Mouse (Mus musculus): ENCODE measurements at regions not wholly inside any gene's neighbourhood (a gene's known extent, or its start where the extent isn't known, plus 50 kb on each side); places are given as distances from the start of the nearest gene placed in this dataset.

DNA sequence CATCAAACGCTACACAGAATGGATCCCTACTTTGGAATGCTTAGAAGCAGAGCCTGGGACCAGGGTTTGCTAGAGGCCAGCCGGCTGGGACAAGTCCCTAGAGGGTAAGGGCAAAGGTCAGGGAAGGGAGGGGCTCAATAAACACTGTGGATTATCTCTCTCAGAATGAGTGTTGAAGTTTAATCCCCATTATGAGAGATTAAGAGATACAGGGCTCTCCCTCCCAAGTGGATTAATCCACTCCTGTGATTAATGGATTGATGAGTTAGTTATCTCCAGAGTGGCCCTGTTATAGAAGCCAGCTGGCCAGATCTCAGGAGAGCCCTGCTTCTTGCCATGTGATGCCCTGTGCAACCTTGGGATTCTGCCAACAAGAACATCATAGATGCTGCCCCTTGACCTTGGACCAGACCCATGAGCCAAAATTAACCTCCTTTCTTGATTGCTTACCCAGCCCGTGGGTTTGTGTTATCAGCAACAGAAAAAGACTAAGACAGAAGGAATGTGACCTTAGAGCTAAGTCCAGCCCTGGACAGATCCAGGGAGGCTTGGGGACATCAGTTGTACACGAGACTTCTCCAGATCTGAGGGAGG is 119.6 kb upstream of the Slc22a12 start:
- no peak overlapping the region for H3K9ac ChIP-seq
- WGBS: 23% methylated on average over 4 of the region's 4 CpGs
- no peak for ATAC-seq (replicated peaks)

DNA sequence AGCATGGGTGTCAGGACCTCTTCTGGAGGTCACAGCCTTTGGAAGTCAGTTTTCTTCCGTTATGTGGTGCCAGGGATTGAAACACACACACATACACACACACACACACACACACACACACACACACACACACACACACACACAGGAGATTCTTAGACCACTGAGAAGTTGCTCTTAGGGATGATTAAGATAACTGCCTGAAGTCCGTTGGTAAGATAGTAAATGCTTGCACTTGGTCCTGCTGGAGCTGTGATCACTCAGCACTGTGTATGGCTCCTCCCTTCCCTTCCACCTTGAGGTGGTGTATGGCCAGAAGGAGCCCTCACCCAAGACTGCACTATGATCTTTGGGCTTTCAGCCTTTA is 118.7 kb upstream of the Slc22a12 start:
- ATAC-seq (replicated peaks): no peak
- WGBS: 48% methylated on average over 2 of the region's 2 CpGs
- Histone ChIP-seq H3K4me3 (no peak overlapping the region), H3K4me1 (peaks cover 6% of the 10 kb centered on the region; the same call in 1 of the 2 replicates), H3K36me3 (replicated peaks) (no peaks in the 10 kb centered on the region), H3K4me2 (no peak overlapping the region), H3K9ac (no peak overlapping the region), H3K27me3 (replicated peaks) (no peaks in the 10 kb centered on the region), H3K27ac (no peak overlapping the region), H3K9me3 (no peaks in the 10 kb centered on the region)

More for the DNA sequence above, 119.6 kb upstream of the Slc22a12 start:
- H3K27ac ChIP-seq: no peak overlapping the region
- H3K4me1 ChIP-seq: peaks cover 6% of the 10 kb centered on the region; the same call in 1 of the 2 replicates
- H3K4me2 ChIP-seq: no peak overlapping the region
- H3K27me3 ChIP-seq (replicated peaks): no peaks in the 10 kb centered on the region
- H3K4me3 ChIP-seq: no peak overlapping the region
- H3K9me3 ChIP-seq: no peaks in the 10 kb centered on the region
- no peaks in the 10 kb centered on the region for H3K36me3 ChIP-seq (replicated peaks)

DNA sequence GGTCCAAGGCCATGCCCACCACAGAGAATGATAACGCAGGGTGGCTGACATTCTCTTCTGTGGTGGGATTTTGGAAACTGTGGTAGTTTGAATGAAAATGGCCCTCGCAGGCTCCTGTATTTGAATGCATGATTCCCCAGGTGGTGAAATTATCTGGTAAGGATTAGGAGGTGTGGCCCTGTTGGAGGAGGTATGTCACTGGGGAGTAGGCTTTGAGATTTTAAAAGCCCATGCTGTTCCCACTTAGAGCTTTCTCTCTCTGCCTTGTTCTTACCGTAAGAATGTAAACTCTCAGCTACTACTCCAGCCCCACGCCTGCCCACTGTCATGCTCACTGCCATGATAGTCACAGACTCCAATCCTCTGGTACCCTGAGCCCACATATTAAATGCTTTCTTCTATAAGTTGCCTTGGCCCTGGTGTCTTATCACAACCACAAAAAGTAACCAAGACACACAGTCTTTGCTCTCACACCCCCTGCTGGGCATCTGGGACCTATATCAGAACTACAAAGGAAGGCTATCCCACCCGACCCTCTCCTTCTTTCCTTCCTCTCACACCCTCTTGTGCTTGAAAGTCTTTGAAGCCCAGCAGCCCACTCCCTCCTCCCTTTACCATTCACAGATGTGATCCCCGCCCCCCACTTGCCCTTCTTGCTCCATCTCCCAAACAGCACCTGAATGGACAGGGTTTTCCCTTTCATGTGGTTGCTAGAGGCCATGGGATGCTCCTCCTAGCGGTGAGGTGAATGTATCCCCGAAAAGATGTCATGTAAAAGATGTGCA is 118.1 kb upstream of the Slc22a12 start:
- ATAC-seq (replicated peaks): no peak
- WGBS: 34% methylated on average over 8 of the region's 8 CpGs
- no peak overlapping the region for H3K4me2 ChIP-seq
- H3K4me1 ChIP-seq: peaks cover 6% of the 10 kb centered on the region; the same call in 1 of the 2 replicates
- no peak overlapping the region for H3K27ac ChIP-seq
- H3K4me3 ChIP-seq: no peak overlapping the region
- H3K9me3 ChIP-seq: no peaks in the 10 kb centered on the region
- no peaks in the 10 kb centered on the region for H3K27me3 ChIP-seq (replicated peaks)
- H3K36me3 ChIP-seq (replicated peaks): no peaks in the 10 kb centered on the region
- H3K9ac ChIP-seq: no peak overlapping the region

DNA sequence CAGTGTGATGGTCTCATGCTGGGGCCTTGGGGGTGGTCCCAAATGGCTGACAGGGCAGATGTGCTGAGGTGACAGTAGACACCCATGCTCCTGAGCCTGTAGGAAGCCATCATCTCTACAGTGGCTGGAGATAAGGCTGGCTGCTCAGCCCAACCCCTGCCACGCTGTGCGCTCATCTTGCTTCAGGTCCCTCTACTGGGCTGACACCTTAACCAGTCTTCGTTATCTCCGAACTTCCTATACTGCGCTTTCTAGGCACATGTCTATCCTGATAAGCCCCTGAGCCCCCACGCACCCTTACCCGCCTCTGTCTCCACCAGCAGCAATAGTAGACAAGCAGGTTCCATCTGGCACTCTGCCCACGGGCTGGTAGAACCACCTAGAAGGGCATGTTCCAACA is 117.3 kb upstream of the Slc22a12 start:
- H3K4me3 ChIP-seq: no peak overlapping the region
- H3K36me3 ChIP-seq (replicated peaks): no peaks in the 10 kb centered on the region
- no peak overlapping the region for H3K4me2 ChIP-seq
- 90% methylated on average over 8 of the region's 8 CpGs for WGBS
- H3K9ac ChIP-seq: no peak overlapping the region
- no peak for ATAC-seq (replicated peaks)
- H3K27ac ChIP-seq: no peak overlapping the region
- no peaks in the 10 kb centered on the region for H3K27me3 ChIP-seq (replicated peaks)
- H3K4me1 ChIP-seq: peaks cover 6% of the 10 kb centered on the region; the same call in 1 of the 2 replicates
- no peaks in the 10 kb centered on the region for H3K9me3 ChIP-seq

DNA sequence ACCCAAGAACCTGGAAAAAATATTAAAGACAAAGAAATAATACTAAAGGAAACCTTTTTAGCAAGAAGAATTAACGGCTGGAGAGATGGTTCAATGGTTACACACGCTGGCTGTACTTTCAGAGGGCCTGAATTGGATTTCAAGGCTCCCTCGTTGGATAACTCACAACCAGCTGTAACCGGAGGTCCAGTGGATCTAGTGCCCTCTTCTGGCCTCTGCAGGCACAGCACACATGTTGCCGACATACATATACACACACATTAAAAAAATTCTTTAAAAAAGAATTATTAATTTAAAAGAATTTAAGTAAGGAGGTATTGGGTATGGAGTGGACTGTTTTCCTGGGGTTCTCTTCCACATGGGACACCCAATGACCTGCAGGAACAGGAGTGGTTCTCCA is 111.7 kb upstream of the Slc22a12 start:
- no peak overlapping the region for H3K4me3 ChIP-seq
- WGBS: 90% methylated on average over 5 of the region's 5 CpGs
- no peaks in the 10 kb centered on the region for H3K36me3 ChIP-seq (replicated peaks)
- H3K27me3 ChIP-seq (replicated peaks): no peaks in the 10 kb centered on the region
- peaks cover 7% of the 10 kb centered on the region; the same call in 1 of the 2 replicates for H3K4me1 ChIP-seq
- no peak for ATAC-seq (replicated peaks)
- H3K27ac ChIP-seq: no peak overlapping the region
- H3K9me3 ChIP-seq: no peaks in the 10 kb centered on the region
- H3K4me2 ChIP-seq: no peak overlapping the region
- H3K9ac ChIP-seq: no peak overlapping the region

DNA sequence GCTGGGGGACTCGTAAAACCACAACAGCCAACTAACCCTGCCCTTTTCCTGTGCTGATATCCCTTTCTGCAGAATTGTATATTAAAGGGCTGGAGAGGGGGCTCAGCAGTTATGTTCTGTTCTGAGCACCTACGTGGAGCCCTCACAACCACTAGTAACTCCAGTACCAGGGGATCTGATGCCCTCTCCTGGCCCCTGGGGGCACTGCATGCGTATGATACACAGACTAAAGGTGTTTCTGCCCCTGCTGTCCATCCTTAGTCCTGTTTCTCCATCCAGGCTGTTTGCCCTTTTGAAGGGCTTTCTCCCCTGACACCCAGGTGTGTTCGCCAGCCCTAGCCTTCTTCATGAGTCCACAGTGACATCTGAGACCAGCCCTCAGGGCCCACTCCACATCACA is 109.9 kb upstream of the Slc22a12 start:
- Histone ChIP-seq H3K9ac (no peak overlapping the region), H3K4me1 (peaks cover 7% of the 10 kb centered on the region; the same call in 1 of the 2 replicates), H3K4me3 (no peak overlapping the region), H3K36me3 (replicated peaks) (no peaks in the 10 kb centered on the region), H3K27ac (no peak overlapping the region), H3K9me3 (no peaks in the 10 kb centered on the region), H3K4me2 (no peak overlapping the region), H3K27me3 (replicated peaks) (no peaks in the 10 kb centered on the region)
- ATAC-seq (replicated peaks): no peak
- WGBS: 83% methylated on average over 4 of the region's 4 CpGs

DNA sequence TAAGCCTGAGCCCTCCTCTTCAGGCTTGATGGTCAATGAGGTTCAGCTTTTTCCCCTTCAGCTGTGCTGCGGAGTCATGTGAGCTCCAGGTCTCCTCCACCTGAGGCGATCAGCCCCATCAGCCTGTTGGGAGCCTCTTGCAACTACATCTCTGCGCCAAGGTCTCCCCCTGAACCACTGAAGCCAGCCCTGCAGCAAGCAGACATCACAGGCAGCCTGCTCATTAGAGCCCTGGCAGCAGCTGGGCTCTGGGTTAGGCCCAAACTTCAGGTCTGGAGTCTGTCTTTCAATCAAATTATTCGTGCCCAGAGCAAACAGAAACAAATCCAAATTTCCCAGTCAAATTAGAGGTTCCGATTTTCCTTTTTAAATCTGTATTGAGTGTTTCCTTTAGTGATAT is 108.4 kb upstream of the Slc22a12 start:
- Histone ChIP-seq H3K36me3 (replicated peaks) (no peaks in the 10 kb centered on the region), H3K27ac (peak overlapping the region; percentile 67), H3K4me3 (no peak overlapping the region), H3K4me2 (no peak overlapping the region), H3K9me3 (no peaks in the 10 kb centered on the region), H3K4me1 (peaks cover 7% of the 10 kb centered on the region; the same call in 1 of the 2 replicates), H3K27me3 (replicated peaks) (no peaks in the 10 kb centered on the region), H3K9ac (no peak overlapping the region)
- peak; percentile 62; the same call in 1 of the 2 replicates for ATAC-seq (replicated peaks)
- 48% methylated on average over 5 of the region's 5 CpGs for WGBS

DNA sequence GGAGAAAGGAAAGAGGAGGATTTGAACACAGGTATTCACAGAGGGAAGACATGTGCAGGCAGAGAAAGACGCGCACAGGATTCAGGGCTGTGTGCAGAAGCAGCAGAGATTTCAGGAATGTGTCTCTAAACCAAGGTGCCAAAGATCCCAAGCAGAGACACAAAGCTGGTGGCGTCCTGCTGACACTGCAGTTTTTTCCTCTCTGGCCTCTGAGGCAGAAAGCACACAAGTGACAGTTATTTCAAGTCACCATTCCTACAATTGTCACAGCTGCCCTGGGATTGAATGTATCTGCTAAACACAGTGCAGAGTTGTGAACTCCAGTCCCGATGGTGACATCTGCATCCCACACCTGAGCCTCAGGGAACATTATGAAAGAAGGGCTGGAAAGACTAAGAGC is 107.1 kb upstream of the Slc22a12 start:
- WGBS: 89% methylated on average over 4 of the region's 4 CpGs
- no peaks in the 10 kb centered on the region for H3K36me3 ChIP-seq (replicated peaks)
- no peak for ATAC-seq (replicated peaks)
- no peaks in the 10 kb centered on the region for H3K27me3 ChIP-seq (replicated peaks)
- H3K27ac ChIP-seq: no peak overlapping the region
- H3K9ac ChIP-seq: no peak overlapping the region
- H3K4me2 ChIP-seq: no peak overlapping the region
- peaks cover 7% of the 10 kb centered on the region; the same call in 1 of the 2 replicates for H3K4me1 ChIP-seq
- no peak overlapping the region for H3K4me3 ChIP-seq
- H3K9me3 ChIP-seq: no peaks in the 10 kb centered on the region

DNA sequence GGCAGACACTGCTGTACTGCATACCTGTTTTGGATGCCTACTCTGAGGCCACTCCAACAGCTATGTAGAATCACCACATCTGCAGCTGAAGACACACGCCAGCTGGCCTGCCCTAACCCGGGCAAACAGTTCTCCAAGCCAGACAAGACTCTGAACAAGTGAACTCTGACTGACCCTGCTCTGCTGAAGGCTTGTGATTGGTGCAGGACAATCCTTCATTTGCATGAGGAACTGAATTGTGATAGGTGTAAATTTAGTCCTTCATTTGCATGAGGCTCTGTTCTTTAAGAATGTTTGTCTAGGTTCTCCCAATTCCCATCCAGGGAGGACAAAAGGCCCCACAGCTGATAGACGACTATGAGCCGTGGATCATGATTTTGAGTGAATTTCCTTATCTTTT is 104.9 kb upstream of the Slc22a12 start:
- ATAC-seq (replicated peaks): no peak
- H3K27ac ChIP-seq: no peak overlapping the region
- no peak overlapping the region for H3K4me3 ChIP-seq
- no peaks in the 10 kb centered on the region for H3K27me3 ChIP-seq (replicated peaks)
- no peak overlapping the region for H3K9ac ChIP-seq
- H3K9me3 ChIP-seq: no peaks in the 10 kb centered on the region
- H3K4me1 ChIP-seq: peaks cover 7% of the 10 kb centered on the region; the same call in 1 of the 2 replicates
- no peak overlapping the region for H3K4me2 ChIP-seq
- no peaks in the 10 kb centered on the region for H3K36me3 ChIP-seq (replicated peaks)
- 88% methylated on average over 4 of the region's 4 CpGs for WGBS

DNA sequence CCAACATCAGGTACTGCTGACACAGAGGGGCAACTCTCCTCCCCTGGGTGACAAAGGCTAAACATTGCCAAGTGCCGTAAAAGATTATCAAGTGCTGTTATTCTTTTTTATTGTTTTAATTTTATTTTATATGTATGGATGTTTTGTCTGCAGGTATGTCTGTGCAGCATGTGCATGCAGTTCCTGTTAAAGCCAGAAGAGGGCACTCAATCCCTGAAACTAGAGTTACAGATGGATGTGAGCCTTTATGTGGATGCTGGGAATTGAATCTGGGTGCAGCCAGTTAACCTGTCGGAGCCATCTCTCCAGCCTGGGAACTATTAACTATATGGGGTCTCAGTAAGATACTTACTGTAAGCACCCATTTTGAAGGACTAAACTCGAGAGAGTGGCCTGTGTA is 104.4 kb upstream of the Slc22a12 start:
- H3K9ac ChIP-seq: no peak overlapping the region
- H3K4me1 ChIP-seq: peaks cover 7% of the 10 kb centered on the region; the same call in 1 of the 2 replicates
- no peak overlapping the region for H3K27ac ChIP-seq
- H3K9me3 ChIP-seq: no peaks in the 10 kb centered on the region
- no peak overlapping the region for H3K4me3 ChIP-seq
- no peak for ATAC-seq (replicated peaks)
- H3K36me3 ChIP-seq (replicated peaks): no peaks in the 10 kb centered on the region
- 90% methylated on average over 3 of the region's 3 CpGs for WGBS
- H3K27me3 ChIP-seq (replicated peaks): no peaks in the 10 kb centered on the region
- H3K4me2 ChIP-seq: no peak overlapping the region

DNA sequence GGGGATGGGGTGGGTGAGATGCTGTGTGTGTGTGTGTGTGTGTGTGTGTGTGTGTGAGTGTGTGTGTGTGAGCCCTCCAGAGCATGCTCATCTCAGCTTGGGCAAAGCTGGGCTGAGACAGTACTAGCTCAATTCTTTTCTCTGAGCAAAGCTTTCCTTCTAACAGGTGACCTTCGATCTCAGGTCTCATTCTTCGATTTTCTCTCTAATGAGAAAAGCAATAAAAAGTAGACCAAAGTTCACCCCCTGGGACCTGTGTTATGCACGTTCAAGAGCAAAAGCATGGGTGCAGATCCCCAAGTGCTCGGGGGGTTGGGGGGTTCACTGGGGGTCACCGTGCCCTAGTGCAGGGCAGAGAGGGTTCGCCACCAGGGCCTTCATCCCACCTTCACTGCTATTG is 103.1 kb upstream of the Slc22a12 start:
- Histone ChIP-seq H3K4me2 (no peak overlapping the region), H3K9me3 (no peaks in the 10 kb centered on the region), H3K36me3 (replicated peaks) (no peaks in the 10 kb centered on the region), H3K4me1 (0 out of 2 replicates have a peak, but pooled peaks cover 3% of the 10 kb centered on the region), H3K9ac (no peak overlapping the region), H3K27ac (no peak overlapping the region), H3K27me3 (replicated peaks) (no peaks in the 10 kb centered on the region), H3K4me3 (no peak overlapping the region)
- 89% methylated on average over 6 of the region's 6 CpGs for WGBS
- ATAC-seq (replicated peaks): no peak

DNA sequence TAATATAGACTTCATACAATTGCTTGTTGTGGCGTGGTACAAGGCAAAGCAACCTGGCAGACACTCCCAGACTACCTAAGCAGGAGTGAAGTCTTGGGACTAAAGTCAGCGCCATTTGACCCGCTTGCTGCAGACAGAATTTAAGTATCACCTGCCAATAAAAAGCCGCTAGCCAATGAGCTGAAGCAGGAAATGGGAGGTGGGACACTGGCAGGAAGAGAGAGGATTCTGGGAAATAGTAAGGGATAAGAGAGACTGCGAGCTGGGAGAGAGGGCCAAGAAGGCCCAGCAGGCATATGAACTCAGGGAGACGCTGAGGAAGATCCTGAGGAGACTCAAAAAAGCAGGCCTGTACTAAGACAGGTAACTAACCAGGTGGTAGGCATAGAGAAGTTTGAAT is 102.0 kb upstream of the Slc22a12 start:
- 81% methylated on average over 6 of the region's 6 CpGs for WGBS
- H3K27me3 ChIP-seq (replicated peaks): no peaks in the 10 kb centered on the region
- H3K9ac ChIP-seq: no peak overlapping the region
- H3K4me3 ChIP-seq: no peak overlapping the region
- H3K36me3 ChIP-seq (replicated peaks): no peaks in the 10 kb centered on the region
- H3K4me2 ChIP-seq: no peak overlapping the region
- H3K9me3 ChIP-seq: no peaks in the 10 kb centered on the region
- H3K27ac ChIP-seq: no peak overlapping the region
- no peak for ATAC-seq (replicated peaks)
- H3K4me1 ChIP-seq: no peaks in the 10 kb centered on the region

DNA sequence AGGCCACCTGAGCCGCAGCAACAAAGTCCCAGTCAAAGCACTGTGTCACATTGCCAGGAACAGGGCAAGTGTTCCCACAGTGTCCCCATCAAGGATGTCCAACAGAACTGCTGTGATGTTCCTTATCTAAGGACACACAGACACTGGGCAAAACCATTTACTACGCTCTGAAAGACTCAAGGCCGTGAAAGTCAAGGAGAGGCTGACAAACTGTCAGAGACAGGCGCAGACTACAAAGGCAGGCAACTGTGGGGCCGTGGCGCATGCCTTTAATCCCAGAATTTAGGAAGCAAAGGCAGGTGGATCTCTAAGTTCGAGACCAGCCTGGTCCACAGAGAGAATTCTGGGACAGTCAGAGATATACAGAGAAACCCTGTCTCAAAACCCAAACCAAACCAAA is 96.8 kb upstream of the Slc22a12 start:
- H3K36me3 ChIP-seq (replicated peaks): no peaks in the 10 kb centered on the region
- no peak overlapping the region for H3K4me2 ChIP-seq
- no peaks in the 10 kb centered on the region for H3K27me3 ChIP-seq (replicated peaks)
- 88% methylated on average over 7 of the region's 7 CpGs for WGBS
- no peak overlapping the region for H3K9ac ChIP-seq
- H3K4me1 ChIP-seq: no peaks in the 10 kb centered on the region
- no peak for ATAC-seq (replicated peaks)
- no peak overlapping the region for H3K27ac ChIP-seq
- no peak overlapping the region for H3K4me3 ChIP-seq
- no peaks in the 10 kb centered on the region for H3K9me3 ChIP-seq
